Mouse (Mus musculus) G1E-ER4 (cell line): Measurements from ENCODE around the gene Pip4k2b. TPM values are rescaled to one million over a fixed set of nuclear protein-coding genes. Genes with fewer than 3 reads are reported as not detected.

Experiments used
- GATA1 ChIP-seq: IDR thresholded peaks from one replicate; pipeline ENCODE4 v1.8.0; 2012; ENCODE audit warnings: low read length, inconsistent platforms
- polyA plus RNA-seq: library from polyadenylated mRNA; stranded (reverse); fragments of >175 nt; gene quantifications from 2 replicates; pipeline ENCODE4 v1.2.3, GENCODE M21; 2012

Gene Pip4k2b
- polyA plus RNA-seq, 1 experiment, result 28.3 TPM

- TF ChIP-seq GATA1, result no peak
Measured at GRCm38 (mm10) chr11:97701581-97702392, 42.7 kb downstream of the Pip4k2b start.

- no peak for TF ChIP-seq GATA1
Measured at GRCm38 (mm10) chr11:97700746-97701580, 43.5 kb downstream of the Pip4k2b start.

GRCm38 (mm10) chr11:97700003-97700745 is 44.3 kb downstream of the Pip4k2b start, which contains the start of gene Pcgf2:
Pcgf2 (minus strand) TSS chr11:97700497.
- no peak for TF ChIP-seq GATA1

- no peak for TF ChIP-seq GATA1
Measured at GRCm38 (mm10) chr11:97699626-97700002, 44.9 kb downstream of the Pip4k2b start.

- TF ChIP-seq GATA1, result no peak
Measured at GRCm38 (mm10) chr11:97698741-97699611, 45.5 kb downstream of the Pip4k2b start.

GRCm38 (mm10) chr11:97697891-97698529 is 46.5 kb downstream of the Pip4k2b start:
- TF ChIP-seq GATA1, result no peak

GRCm38 (mm10) chr11:97697199-97697890 is 47.2 kb downstream of the Pip4k2b start:
- no peak for TF ChIP-seq GATA1

GRCm38 (mm10) chr11:97696669-97697068 is 47.8 kb downstream of the Pip4k2b start:
- TF ChIP-seq GATA1, result no peak

GRCm38 (mm10) chr11:97695712-97696401 is 48.6 kb downstream of the Pip4k2b start:
- no peak for TF ChIP-seq GATA1

- TF ChIP-seq GATA1, result no peak
Measured at GRCm38 (mm10) chr11:97694921-97695711, 49.4 kb downstream of the Pip4k2b start.

- TF ChIP-seq GATA1, result no peak
Measured at GRCm38 (mm10) chr11:97694435-97694834, 50.1 kb downstream of the Pip4k2b start.

GRCm38 (mm10) chr11:97689861-97690260 is 54.6 kb downstream of the Pip4k2b start:
- no peak for TF ChIP-seq GATA1
